Mouse (Mus musculus) CH12.LX (cell line): ENCODE results near the gene Cpne8. TPM values are rescaled to one million over a fixed set of nuclear protein-coding genes. Genes with fewer than 3 reads are reported as not detected.
"Not testable (repeated sequence)": the region's sequence is repeated elsewhere in the genome, so short reads cannot be mapped to it uniquely, and the experiment has no call there.

Experiments used
- DNase-seq: peaks from one replicate; pipeline ENCODE4 v3.0.0-alpha.2; 2013; ENCODE audit errors: extremely low read depth
- H3K27ac ChIP-seq: 2 replicates; pipeline ENCODE4 v1.5.1; 2012; ENCODE audit warnings: low read depth, mild to moderate bottlenecking, control low read depth, moderate library complexity; ENCODE audit not compliant: insufficient read depth
- H3K27me3 ChIP-seq: replicated peaks from 2 replicates; pipeline ENCODE3; 2012; ENCODE audit warnings: inconsistent platforms
- H3K36me3 ChIP-seq, 2 experiments: replicated peaks in 1 of 2; 2 replicates each; pipeline versions ENCODE3 to v1.6.1; 2012; ENCODE audit warnings: inconsistent platforms in 1 of 2, low read length in 1 of 2, mild to moderate bottlenecking in 1 of 2, mixed read lengths in 1 of 2, moderate library complexity in 1 of 2; ENCODE audit not compliant: control insufficient read depth in 1 of 2, insufficient read depth in 1 of 2
- H3K4me1 ChIP-seq, 2 experiments: 2 replicates each; pipeline ENCODE4 v1.6.1; 2012; ENCODE audit warnings: inconsistent platforms in 1 of 2, moderate library complexity in 1 of 2; ENCODE audit not compliant: insufficient read depth in 2 of 2, control insufficient read depth in 1 of 2
- H3K4me2 ChIP-seq: 2 replicates; pipeline ENCODE4 v1.6.1; 2012; ENCODE audit warnings: low read depth, mild to moderate bottlenecking, control low read depth; ENCODE audit not compliant: poor library complexity, insufficient read depth, severe bottlenecking
- H3K4me3 ChIP-seq, 3 experiments: fragments of 150-350 bp in 1 of 3; sonication (generic) in 1 of 3; replicated peaks in 1 of 3; 2 replicates each; pipeline versions ENCODE3 to v1.5.1; 2011 to 2012; ENCODE audit warnings: low read depth in 2 of 3, low read length in 2 of 3, mild to moderate bottlenecking in 2 of 3, moderate library complexity in 2 of 3, control low read depth in 1 of 3, improper control_type of control experiment in 1 of 3, inconsistent platforms in 1 of 3, mixed read lengths in 1 of 3; ENCODE audit not compliant: poor library complexity in 1 of 3
- H3K79me2 ChIP-seq: replicated peaks from 2 replicates; pipeline ENCODE4 v1.6.1; 2012; ENCODE audit warnings: mild to moderate bottlenecking, moderate library complexity; ENCODE audit not compliant: control insufficient read depth, poor library complexity, insufficient read depth, severe bottlenecking; ENCODE audit errors: extremely low read depth
- H3K9ac ChIP-seq: 2 replicates; pipeline ENCODE4 v1.6.1; 2012; ENCODE audit warnings: low read depth, mild to moderate bottlenecking, control low read depth, moderate library complexity; ENCODE audit not compliant: insufficient read depth
- H3K9me3 ChIP-seq: replicated peaks from 2 replicates; pipeline ENCODE3; 2012; ENCODE audit warnings: low read length, inconsistent platforms, mixed read lengths
- BHLHE40 ChIP-seq: IDR thresholded peaks from 2 replicates; pipeline ENCODE4 v1.6.1; 2011; ENCODE audit warnings: mild to moderate bottlenecking, low read depth, low read length, improper control_type of control experiment
- CHD1 ChIP-seq: IDR thresholded peaks from 2 replicates; pipeline ENCODE4 v1.6.1; 2012; ENCODE audit warnings: low read depth, low read length, improper control_type of control experiment, inconsistent platforms
- CHD2 ChIP-seq: IDR thresholded peaks from 2 replicates; pipeline ENCODE4 v1.6.1; 2011; ENCODE audit warnings: low read length, improper control_type of control experiment
- CTCF ChIP-seq, 2 experiments: IDR thresholded peaks in 1 of 2; conservative IDR thresholded peaks in 1 of 2; 2 replicates each; pipeline ENCODE4 v1.5.1; 2011 to 2012; ENCODE audit warnings: low read depth in 2 of 2, low read length in 2 of 2, improper control_type of control experiment in 1 of 2, inconsistent platforms in 1 of 2, mild to moderate bottlenecking in 1 of 2, moderate library complexity in 1 of 2
- HCFC1 ChIP-seq: IDR thresholded peaks from 2 replicates; pipeline ENCODE4 v1.6.1; 2012; ENCODE audit warnings: low read depth, mild to moderate bottlenecking, inconsistent platforms, low read length, improper control_type of control experiment
- KAT2A ChIP-seq: IDR thresholded peaks from 2 replicates; pipeline ENCODE4 v1.6.1; 2012; ENCODE audit warnings: low read length, improper control_type of control experiment, inconsistent platforms; ENCODE audit not compliant: insufficient replicate concordance
- MAX ChIP-seq: IDR thresholded peaks from 2 replicates; pipeline ENCODE4 v1.6.1; 2011; ENCODE audit warnings: low read length, improper control_type of control experiment
- MEF2A ChIP-seq: IDR thresholded peaks from 2 replicates; pipeline ENCODE4 v1.6.1; 2014; ENCODE audit warnings: low read depth, mild to moderate bottlenecking, inconsistent platforms, low read length, improper control_type of control experiment, borderline replicate concordance
- MYC ChIP-seq: IDR thresholded peaks from 2 replicates; pipeline ENCODE4 v1.6.1; 2011; ENCODE audit warnings: low read depth, mild to moderate bottlenecking, improper control_type of control experiment, low read length
- NELFE ChIP-seq: IDR thresholded peaks from 2 replicates; pipeline ENCODE4 v1.6.1; 2011; ENCODE audit warnings: low read depth, low read length, improper control_type of control experiment
- POLR2A ChIP-seq: IDR thresholded peaks from 2 replicates; pipeline ENCODE4 v1.6.1; 2011; ENCODE audit warnings: low read depth, mild to moderate bottlenecking, improper control_type of control experiment, low read length
- POLR2AphosphoS2 ChIP-seq: IDR thresholded peaks from 2 replicates; pipeline ENCODE4 v1.6.1; 2011; ENCODE audit warnings: low read depth, low read length, improper control_type of control experiment
- RAD21 ChIP-seq: IDR thresholded peaks from 2 replicates; pipeline ENCODE4 v1.6.1; 2011; ENCODE audit warnings: low read depth, mild to moderate bottlenecking, low read length, improper control_type of control experiment, moderate library complexity
- SIN3A ChIP-seq: IDR thresholded peaks from 2 replicates; pipeline ENCODE4 v1.6.1; 2012; ENCODE audit warnings: low read length, improper control_type of control experiment, inconsistent platforms
- TBP ChIP-seq: conservative IDR thresholded peaks from 2 replicates; pipeline ENCODE4 v1.6.1; 2011; ENCODE audit warnings: low read depth, low read length, improper control_type of control experiment
- USF1 ChIP-seq: IDR thresholded peaks from 2 replicates; pipeline ENCODE4 v1.6.1; 2014; ENCODE audit warnings: low read depth, mild to moderate bottlenecking, inconsistent platforms, low read length, improper control_type of control experiment
- ZNF384 ChIP-seq: IDR thresholded peaks from 2 replicates; pipeline ENCODE4 v1.6.1; 2012; ENCODE audit warnings: low read depth, low read length, improper control_type of control experiment, inconsistent platforms
- dilution Hi-C: fragments of 300-500 bp; cut with MboI; formaldehyde crosslinking; loops from 2 replicates; pipeline ENCODE4 v1.14.3; 2020; ENCODE audit warnings: low sequenced_read_pairs; ENCODE audit not compliant: extremely low pct_unique_long_range_greater_than_20kb, extremely low pct_ligation_motif_present
- in situ Hi-C: fragments of 300-500 bp; cut with MboI; formaldehyde crosslinking; loops from 3 replicates; pipeline ENCODE4 v1.14.3; 2019; ENCODE audit warnings: low sequenced_read_pairs, low pct_ligation_motif_present, low pct_unique_long_range_greater_than_20kb, mixed read lengths
- polyA plus RNA-seq: library from polyadenylated mRNA; unstranded; fragments of >175 nt; gene quantifications from 2 replicates; pipeline ENCODE4 v1.2.1, GENCODE M21; 2012; ENCODE audit warnings: low read depth; ENCODE audit not compliant: insufficient read length
- total RNA-seq, 2 experiments: library from RNA; depleted of rRNA; stranded (reverse); fragments of 300-350 nt in 1 of 2; fragments of >200 nt in 1 of 2; gene quantifications; 2 replicates each; pipeline ENCODE4 v1.2.3; 2012 to 2014

The Cpne8 gene
- total and polyA plus RNA-seq, 3 experiments, result 0.66 to 7.1 (median 1.2) TPM

- H3K27me3 ChIP-seq, result no peaks in the 10 kb centered on the region
- H3K4me1 ChIP-seq, result no peaks in the 10 kb centered on the region
- H3K27ac ChIP-seq, result no peak overlapping the region
- no peak for TF ChIP-seq HCFC1
- TF ChIP-seq BHLHE40, result no peak
- TF ChIP-seq POLR2A, result no peak
- no peak for TF ChIP-seq ZNF384
- no peak for TF ChIP-seq MYC
- TF ChIP-seq CTCF (conservative IDR thresholded peaks at IDR 0.05 in 1 of 2, IDR thresholded peaks at IDR 0.05 in 1 of 2; ENCODE audit: low read depth in 2 of 2, low read length in 2 of 2), result no peak
- TF ChIP-seq RAD21, result no peak
- TF ChIP-seq NELFE, result no peak
- TF ChIP-seq CHD1, result no peak
- TF ChIP-seq MEF2A, result no peak
- no peak for TF ChIP-seq USF1
- TF ChIP-seq SIN3A, result no peak
- TF ChIP-seq POLR2AphosphoS2, result no peak
- TF ChIP-seq TBP, result no peak
- TF ChIP-seq CHD2, result no peak
- no peak for TF ChIP-seq MAX
- H3K79me2 ChIP-seq, result no peaks in the 10 kb centered on the region
- DNase-seq, result no peak
- no peaks in the 10 kb centered on the region for H3K36me3 ChIP-seq
- H3K4me2 ChIP-seq, result no peak overlapping the region
- dilution Hi-C loops (no loop called here), in situ Hi-C loops (no loop called here)
- H3K4me3 ChIP-seq, result no peak overlapping the region
- H3K9me3 ChIP-seq, result peaks cover 51% of the 10 kb centered on the region
- H3K9ac ChIP-seq, result no peak overlapping the region
Measured at GRCm38 (mm10) chr15:90490186-90490585, 189.0 kb downstream of the Cpne8 start.

- in situ Hi-C loops, H3K79me2 ChIP-seq, DNase-seq, dilution Hi-C loops, H3K4me3 ChIP-seq, H3K9ac ChIP-seq, H3K4me2 ChIP-seq, H3K4me1 ChIP-seq, H3K27ac ChIP-seq, H3K27me3 ChIP-seq, H3K36me3 ChIP-seq: not testable (repeated sequence)
- peaks cover 32% of the 10 kb centered on the region for H3K9me3 ChIP-seq
Measured at GRCm38 (mm10) chr15:90470561-90470960, 208.7 kb downstream of the Cpne8 start.

- in situ Hi-C loops, result no loop called here
- H3K9ac ChIP-seq, result no peak overlapping the region
- dilution Hi-C loops, result no loop called here
Measured at GRCm38 (mm10) chr15:90463281-90463680, 216.0 kb downstream of the Cpne8 start.

More at GRCm38 (mm10) chr15:90463281-90463680, 216.0 kb downstream of the Cpne8 start:
- H3K4me2 ChIP-seq, result no peak overlapping the region
- H3K27ac ChIP-seq, result no peak overlapping the region
- H3K9me3 ChIP-seq, result peaks cover 41% of the 10 kb centered on the region
- TF ChIP-seq HCFC1, result no peak
- no peak for TF ChIP-seq TBP
- no peak for TF ChIP-seq RAD21
- no peak for TF ChIP-seq KAT2A
- no peak for TF ChIP-seq USF1
- TF ChIP-seq, all 38 proteins: peak for 0
- Histone ChIP-seq H3K4me3 (no peak overlapping the region), H3K4me1 (no peaks in the 10 kb centered on the region), H3K79me2 (no peaks in the 10 kb centered on the region), H3K36me3 (no peaks in the 10 kb centered on the region), H3K27me3 (no peaks in the 10 kb centered on the region)
- DNase-seq, result no peak
